Mouse (Mus musculus) heart, embryonic 14.5 days (tissue): ENCODE data around the gene Arsg. TPM values are rescaled to one million over a fixed set of nuclear protein-coding genes. Genes with fewer than 3 reads are reported as not detected.

Experiments
- ATAC-seq: fragments of 200-750 bp; cut with Nextera tagmentation; 2 replicates; pipeline ENCODE4 v1.8.0; 2017; ENCODE audit warnings: low read depth, moderate TSS enrichment; ENCODE audit not compliant: insufficient number of reproducible peaks, insufficient read depth, low FRiP score
- H3K27ac ChIP-seq, 2 experiments: fragments of 200-500 bp in 1 of 2; fragments of 300-500 bp in 1 of 2; sonication (generic) in 1 of 2; replicated peaks in 1 of 2; 2 replicates each; pipeline ENCODE4 v1.5.1; 2012 to 2014; ENCODE audit warnings: low read depth in 2 of 2, low read length in 2 of 2, control low read depth in 1 of 2, mild to moderate bottlenecking in 1 of 2, mixed read lengths in 1 of 2; ENCODE audit not compliant: control insufficient read depth in 1 of 2, insufficient read depth in 1 of 2
- H3K27me3 ChIP-seq: fragments of 300-500 bp; sonication (generic); 2 replicates; pipeline ENCODE4 v1.6.1; 2014; ENCODE audit warnings: mild to moderate bottlenecking, low read length, control low read depth; ENCODE audit not compliant: control insufficient read depth, insufficient read depth
- H3K36me3 ChIP-seq: fragments of 300-500 bp; sonication (generic); 2 replicates; pipeline ENCODE4 v1.6.1; 2014; ENCODE audit warnings: mild to moderate bottlenecking, control low read depth, low read length, mixed read lengths; ENCODE audit not compliant: control insufficient read depth, insufficient read depth
- H3K4me1 ChIP-seq, 2 experiments: fragments of 200-500 bp in 1 of 2; fragments of 300-500 bp in 1 of 2; sonication (generic) in 1 of 2; 2 replicates each; pipeline ENCODE4 v1.6.1; 2012 to 2014; ENCODE audit warnings: low read length in 2 of 2, control low read depth in 1 of 2, mixed read lengths in 1 of 2; ENCODE audit not compliant: control insufficient read depth in 2 of 2, insufficient read depth in 2 of 2
- H3K4me2 ChIP-seq: fragments of 300-500 bp; sonication (generic); 2 replicates; pipeline ENCODE4 v1.6.1; 2014; ENCODE audit warnings: mild to moderate bottlenecking, low read length
- H3K4me3 ChIP-seq, 2 experiments: fragments of 200-500 bp in 1 of 2; fragments of 300-500 bp in 1 of 2; sonication (generic) in 1 of 2; 2 replicates each; pipeline ENCODE4 v1.5.1; 2012 to 2014; ENCODE audit warnings: low read length in 2 of 2, mild to moderate bottlenecking in 2 of 2, control low read depth in 1 of 2, low read depth in 1 of 2, moderate library complexity in 1 of 2; ENCODE audit not compliant: control insufficient read depth in 1 of 2, insufficient read depth in 1 of 2
- H3K9ac ChIP-seq: fragments of 300-500 bp; sonication (generic); 2 replicates; pipeline ENCODE4 v1.6.1; 2014; ENCODE audit warnings: mild to moderate bottlenecking, low read length
- H3K9me3 ChIP-seq: fragments of 300-500 bp; sonication (generic); 2 replicates; pipeline ENCODE4 v1.6.1; 2016; ENCODE audit warnings: low read length, control low read depth; ENCODE audit not compliant: control insufficient read depth
- whole genome bisulfite sequencing: fragments of 180-500 bp; shearing (Covaris S2); extraction: QIAGEN DNeasy Blood & Tissue Kit; methylation state at CpG from one replicate; pipeline ENCODE4 v1.1.7; 2014; 5-methylcytosine and 5-hydroxymethylcytosine counted together
- polyA plus RNA-seq: library from polyadenylated mRNA; unstranded; fragments of >200 nt; fragmentation: Nextera tagmentation; extraction: Ambion mirVana; gene quantifications from 2 replicates; pipeline ENCODE4 v1.2.1, GENCODE M21; 2014

Arsg gene
- polyA plus RNA-seq, 1 experiment from 2014 or later: 3.7 TPM

GRCm38 (mm10) chr11:109470921-109471861 is 2.0 kb upstream of the Arsg start:
- no peaks in the 10 kb centered on the region for H3K36me3 ChIP-seq
- peak overlapping the region; percentile 94 for H3K4me2 ChIP-seq
- no peaks in the 10 kb centered on the region for H3K9me3 ChIP-seq
- WGBS: 38% methylated on average over 15 of the region's 15 CpGs
- no peak overlapping the region for H3K27ac ChIP-seq
- H3K4me3 ChIP-seq: peak overlapping the region; percentile 73 to 97; a peak in 3 of 4 replicates
- no peak for ATAC-seq
- peaks cover 7 to 16% of the 10 kb centered on the region in 2 experiments; a peak in 3 of 4 replicates for H3K4me1 ChIP-seq
- no peaks in the 10 kb centered on the region for H3K27me3 ChIP-seq
- peak overlapping the region; percentile 83 for H3K9ac ChIP-seq

GRCm38 (mm10) chr11:109472171-109472691 is 943 bp upstream of the Arsg start:
- WGBS: under 1% methylated on average over 33 of the region's 33 CpGs
- peak overlapping the region; percentile 94 for H3K4me2 ChIP-seq
- H3K36me3 ChIP-seq: no peaks in the 10 kb centered on the region
- H3K4me3 ChIP-seq: peak overlapping the region; percentile 73 to 97
- H3K9me3 ChIP-seq: no peaks in the 10 kb centered on the region
- H3K27ac ChIP-seq: peak overlapping the region; percentile 21 to 83
- H3K4me1 ChIP-seq: peaks cover 9 to 16% of the 10 kb centered on the region in 2 experiments; a peak in 3 of 4 replicates
- H3K9ac ChIP-seq: peak overlapping the region; percentile 83
- no peaks in the 10 kb centered on the region for H3K27me3 ChIP-seq
- no peak for ATAC-seq

- under 1% methylated on average over 13 of the region's 13 CpGs for WGBS
- Histone ChIP-seq H3K27ac (peak overlapping the region; percentile 29 to 83; a peak in 3 of 4 replicates), H3K9me3 (no peaks in the 10 kb centered on the region), H3K4me2 (peak overlapping the region; percentile 94), H3K4me3 (peak overlapping the region; percentile 73 to 97), H3K4me1 (peaks cover 9 to 16% of the 10 kb centered on the region in 2 experiments; a peak in 3 of 4 replicates), H3K27me3 (no peaks in the 10 kb centered on the region), H3K36me3 (no peaks in the 10 kb centered on the region), H3K9ac (peak overlapping the region; percentile 83)
- no peak for ATAC-seq
Measured at GRCm38 (mm10) chr11:109472821-109473170, 378 bp upstream of the Arsg start.

DNA sequence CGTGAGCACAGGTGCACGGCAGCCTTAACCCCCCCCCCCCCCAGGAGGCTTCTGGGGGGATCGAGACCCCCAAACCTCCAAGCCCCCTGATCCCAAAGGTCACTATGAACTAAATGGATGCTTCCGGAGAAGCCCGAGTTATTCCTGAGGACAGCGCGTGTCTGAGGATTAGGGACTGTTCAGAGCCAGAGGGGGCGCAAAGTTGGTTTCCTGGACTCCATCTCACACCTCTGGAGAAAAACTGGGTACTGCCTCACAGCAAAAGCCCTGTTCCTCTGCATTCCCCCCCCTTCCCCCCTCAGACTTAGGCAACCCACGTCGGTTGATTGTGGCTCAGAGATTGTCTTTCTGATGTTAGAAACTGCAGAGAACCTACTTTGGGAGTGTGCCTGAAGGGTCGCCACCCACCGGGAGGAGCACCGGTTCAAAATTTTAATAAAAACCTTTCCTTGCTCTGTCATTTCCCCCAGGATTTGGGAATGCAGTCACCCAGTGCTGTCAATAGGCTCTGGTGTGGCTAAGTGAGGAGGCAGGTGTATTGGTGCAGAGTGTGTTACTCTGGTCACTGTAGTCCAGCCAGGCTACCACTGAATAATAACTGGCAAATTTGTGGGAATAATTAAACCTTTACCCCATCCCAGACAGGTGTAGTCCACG is 1.0 kb downstream of the Arsg start:
- no peaks in the 10 kb centered on the region for H3K9me3 ChIP-seq
- 14% methylated on average over 12 of the region's 14 CpGs for WGBS
- peak overlapping the region in 1 of 2 experiments; percentile 83; a peak in 2 of 4 replicates for H3K27ac ChIP-seq
- H3K4me3 ChIP-seq: peak overlapping the region; percentile 73 to 97
- H3K4me1 ChIP-seq: peaks cover 9 to 16% of the 10 kb centered on the region in 2 experiments; a peak in 3 of 4 replicates
- H3K4me2 ChIP-seq: peak overlapping the region; percentile 94
- no peak for ATAC-seq
- H3K27me3 ChIP-seq: no peaks in the 10 kb centered on the region
- no peaks in the 10 kb centered on the region for H3K36me3 ChIP-seq
- H3K9ac ChIP-seq: peak overlapping the region; percentile 83

DNA sequence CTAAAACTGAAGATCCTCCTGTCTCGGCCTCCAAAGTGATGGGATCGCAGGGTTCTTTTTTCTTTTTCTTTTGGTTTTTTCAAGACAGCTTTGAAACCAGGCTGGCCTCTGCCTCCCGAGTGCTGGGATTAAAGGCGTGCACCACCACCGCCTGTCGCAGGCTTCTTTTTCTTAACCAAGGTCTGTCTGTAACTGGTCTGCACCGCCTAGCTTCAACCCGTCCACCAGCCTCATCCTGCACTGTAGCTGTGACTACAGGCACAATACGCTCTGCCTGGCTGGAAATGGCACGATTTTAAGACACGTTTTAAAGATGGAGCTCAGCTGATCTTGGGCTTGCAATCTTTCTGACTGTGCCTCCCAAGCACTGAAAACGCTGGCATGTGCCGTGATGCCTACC is 1.7 kb downstream of the Arsg start:
- no peak overlapping the region for H3K27ac ChIP-seq
- H3K9ac ChIP-seq: no peak overlapping the region
- no peak overlapping the region for H3K4me2 ChIP-seq
- H3K4me1 ChIP-seq: peaks cover 9 to 16% of the 10 kb centered on the region in 2 experiments; a peak in 3 of 4 replicates
- no peaks in the 10 kb centered on the region for H3K27me3 ChIP-seq
- ATAC-seq: no peak
- no peaks in the 10 kb centered on the region for H3K36me3 ChIP-seq
- no peak overlapping the region for H3K4me3 ChIP-seq
- WGBS: 87% methylated on average over 13 of the region's 13 CpGs
- no peaks in the 10 kb centered on the region for H3K9me3 ChIP-seq

DNA sequence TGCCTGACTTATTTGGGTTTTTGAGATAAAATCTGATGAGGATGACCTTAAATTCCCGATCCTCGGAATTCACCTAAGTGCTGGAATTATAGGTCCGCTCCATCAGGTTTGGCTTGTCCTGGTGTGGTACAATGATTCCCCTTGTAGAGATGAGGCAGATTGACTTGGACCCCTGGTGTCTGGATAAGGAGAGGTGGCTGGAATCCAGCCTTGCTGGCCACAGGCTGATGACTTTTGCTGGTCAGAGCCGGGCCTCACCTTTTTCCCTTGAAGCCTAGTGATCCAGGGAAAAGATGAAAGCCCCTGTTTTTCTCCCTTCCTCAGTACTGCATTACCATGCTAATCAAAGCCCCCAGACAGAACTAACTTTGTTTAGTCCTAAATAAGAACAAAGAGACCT is 2.5 kb downstream of the Arsg start:
- no peak overlapping the region for H3K4me3 ChIP-seq
- H3K27me3 ChIP-seq: no peaks in the 10 kb centered on the region
- ATAC-seq: no peak
- H3K36me3 ChIP-seq: no peaks in the 10 kb centered on the region
- H3K4me2 ChIP-seq: no peak overlapping the region
- no peak overlapping the region for H3K27ac ChIP-seq
- no peak overlapping the region for H3K9ac ChIP-seq
- H3K9me3 ChIP-seq: no peaks in the 10 kb centered on the region
- 84% methylated on average over 4 of the region's 4 CpGs for WGBS
- H3K4me1 ChIP-seq: peaks cover 7 to 13% of the 10 kb centered on the region in 2 experiments; a peak in 3 of 4 replicates

- WGBS: 44% methylated on average over 2 of the region's 2 CpGs
- no peak for ATAC-seq
- Histone ChIP-seq H3K4me1 (peaks cover 7 to 10% of the 10 kb centered on the region in 2 experiments; a peak in 3 of 4 replicates), H3K4me2 (no peak overlapping the region), H3K36me3 (no peaks in the 10 kb centered on the region), H3K27ac (no peak overlapping the region), H3K9me3 (no peaks in the 10 kb centered on the region), H3K4me3 (no peak overlapping the region), H3K27me3 (no peaks in the 10 kb centered on the region), H3K9ac (no peak overlapping the region)
Measured at GRCm38 (mm10) chr11:109476241-109476640, 3.1 kb downstream of the Arsg start.
